Mouse (Mus musculus): ENCODE data around the gene Eef1g. TPM values are rescaled to one million over a fixed set of nuclear protein-coding genes. Genes with fewer than 3 reads are reported as not detected.

Gene Eef1g
- polyA plus RNA-seq, 1 experiment: 226 TPM

- H3K4me3 ChIP-seq (ENCODE audit: insufficient read depth, low read length): peak overlapping the region; percentile 5; the same call in 1 of the 2 replicates
- peaks cover 50% of the 10 kb centered on the region for H3K4me1 ChIP-seq (ENCODE audit: control insufficient read depth, insufficient read depth, low read length)
- H3K27ac ChIP-seq (ENCODE audit: insufficient read depth, low read depth, low read length): peak overlapping the region; percentile 99
- TF ChIP-seq POLR2A (IDR thresholded peaks at IDR 0.05; ENCODE audit: borderline replicate concordance, low read depth, low read length) (no peak), CTCF (IDR thresholded peaks at IDR 0.05; ENCODE audit: low read depth, low read length) (no peak)
These were observed 15.7 kb downstream of the Eef1g start for GRCm38 (mm10) chr19:8982303-8983149.

- TF ChIP-seq CTCF (IDR thresholded peaks at IDR 0.05; ENCODE audit: low read depth, low read length): no peak
- TF ChIP-seq POLR2A (IDR thresholded peaks at IDR 0.05; ENCODE audit: borderline replicate concordance, low read depth, low read length): no peak
- Histone ChIP-seq H3K4me1 (ENCODE audit: control insufficient read depth, insufficient read depth, low read length) (peaks cover 56% of the 10 kb centered on the region), H3K27ac (ENCODE audit: insufficient read depth, low read depth, low read length) (peak overlapping the region; percentile 99), H3K4me3 (ENCODE audit: insufficient read depth, low read length) (peak overlapping the region; percentile 20; the same call in 1 of the 2 replicates)
These were observed 16.4 kb downstream of the Eef1g start for GRCm38 (mm10) chr19:8983150-8983650.

- Histone ChIP-seq H3K4me3 (ENCODE audit: insufficient read depth, low read length) (0 out of 2 replicates have a peak overlapping the region, but pooled peaks have one; percentile 20), H3K4me1 (ENCODE audit: control insufficient read depth, insufficient read depth, low read length) (peaks cover 64% of the 10 kb centered on the region), H3K27ac (ENCODE audit: insufficient read depth, low read depth, low read length) (peak overlapping the region; percentile 99)
- TF ChIP-seq CTCF (IDR thresholded peaks at IDR 0.05; ENCODE audit: low read depth, low read length): no peak
- no peak for TF ChIP-seq POLR2A (IDR thresholded peaks at IDR 0.05; ENCODE audit: borderline replicate concordance, low read depth, low read length)
These were observed 17.5 kb downstream of the Eef1g start for GRCm38 (mm10) chr19:8984255-8984868.

GRCm38 (mm10) chr19:8985891-8986290 lies 19.1 kb downstream of the Eef1g start:
- TF ChIP-seq POLR2A (IDR thresholded peaks at IDR 0.05; ENCODE audit: borderline replicate concordance, low read depth, low read length) (no peak), CTCF (IDR thresholded peaks at IDR 0.05; ENCODE audit: low read depth, low read length) (no peak)
- no peak overlapping the region for H3K27ac ChIP-seq (ENCODE audit: insufficient read depth, low read depth, low read length)
- H3K4me1 ChIP-seq (ENCODE audit: control insufficient read depth, insufficient read depth, low read length): peaks cover 58% of the 10 kb centered on the region
- H3K4me3 ChIP-seq (ENCODE audit: insufficient read depth, low read length): no peak overlapping the region

- peaks cover 47% of the 10 kb centered on the region for H3K4me1 ChIP-seq (ENCODE audit: control insufficient read depth, insufficient read depth, low read length)
- H3K27ac ChIP-seq (ENCODE audit: insufficient read depth, low read depth, low read length): no peak overlapping the region
- no peak overlapping the region for H3K4me3 ChIP-seq (ENCODE audit: insufficient read depth, low read length)
- TF ChIP-seq POLR2A (IDR thresholded peaks at IDR 0.05; ENCODE audit: borderline replicate concordance, low read depth, low read length) (no peak), CTCF (IDR thresholded peaks at IDR 0.05; ENCODE audit: low read depth, low read length) (no peak)
These were observed 21.0 kb downstream of the Eef1g start for GRCm38 (mm10) chr19:8987816-8988215.

- H3K4me3 ChIP-seq (ENCODE audit: insufficient read depth, low read length): peak overlapping the region; percentile 97
- H3K4me1 ChIP-seq (ENCODE audit: control insufficient read depth, insufficient read depth, low read length): peaks cover 48% of the 10 kb centered on the region
These were observed 21.7 kb downstream of the Eef1g start for GRCm38 (mm10) chr19:8988346-8989065.

GRCm38 (mm10) chr19:8989066-8989566 lies 22.3 kb downstream of the Eef1g start, which contains the start of gene Ahnak:
Gene Ahnak (plus strand): TSS chr19:8989284.
- TF ChIP-seq CTCF (IDR thresholded peaks at IDR 0.05; ENCODE audit: low read depth, low read length): no peak
- no peak; the same call in 1 of the 2 replicates for TF ChIP-seq POLR2A (IDR thresholded peaks at IDR 0.05; ENCODE audit: borderline replicate concordance, low read depth, low read length)
- H3K27ac ChIP-seq (ENCODE audit: insufficient read depth, low read depth, low read length): peak within 1 kb of the TSS; percentile 88
- H3K4me3 ChIP-seq (ENCODE audit: insufficient read depth, low read length): peak within 1 kb of the TSS; percentile 97
- H3K4me1 ChIP-seq (ENCODE audit: control insufficient read depth, insufficient read depth, low read length): peaks cover 47% of the 10 kb centered on the region

More at GRCm38 (mm10) chr19:8988346-8989065, 21.7 kb downstream of the Eef1g start:
- TF ChIP-seq CTCF (IDR thresholded peaks at IDR 0.05; ENCODE audit: low read depth, low read length) (no peak), POLR2A (IDR thresholded peaks at IDR 0.05; ENCODE audit: borderline replicate concordance, low read depth, low read length) (no peak)
- no peak overlapping the region; the same call in 1 of the 2 replicates for H3K27ac ChIP-seq (ENCODE audit: insufficient read depth, low read depth, low read length)

- H3K4me1 ChIP-seq (ENCODE audit: control insufficient read depth, insufficient read depth, low read length): peaks cover 51% of the 10 kb centered on the region
- H3K4me3 ChIP-seq (ENCODE audit: insufficient read depth, low read length): peak overlapping the region; percentile 97
- peak overlapping the region; percentile 88 for H3K27ac ChIP-seq (ENCODE audit: insufficient read depth, low read depth, low read length)
- TF ChIP-seq POLR2A (IDR thresholded peaks at IDR 0.05; ENCODE audit: borderline replicate concordance, low read depth, low read length) (no peak), CTCF (IDR thresholded peaks at IDR 0.05; ENCODE audit: low read depth, low read length) (no peak)
These were observed 23.0 kb downstream of the Eef1g start for GRCm38 (mm10) chr19:8989567-8990431.

Measured in bone marrow macrophage, adult 2 months (primary cell).